Mouse (Mus musculus) stomach, postnatal 0 days (tissue): ENCODE measurements around the gene Nvl. TPM values are rescaled to one million over a fixed set of nuclear protein-coding genes. Genes with fewer than 3 reads are reported as not detected.

Experiments used
- ATAC-seq: fragments of 200-750 bp; cut with Nextera tagmentation; 2 replicates; pipeline ENCODE4 v1.8.0; 2017; ENCODE audit not compliant: low FRiP score, low TSS enrichment
- DNase-seq: peaks from one replicate; pipeline ENCODE4 v3.0.0-alpha.2; 2016; ENCODE audit warnings: low spot score
- H3K27ac ChIP-seq: fragments of 300-500 bp; sonication (generic); replicated peaks from 2 replicates; pipeline ENCODE4 v1.5.1; 2014; ENCODE audit warnings: mild to moderate bottlenecking, control low read depth
- H3K27me3 ChIP-seq: fragments of 300-500 bp; sonication (generic); 2 replicates; pipeline ENCODE4 v1.6.1; 2014; ENCODE audit warnings: low read length; ENCODE audit not compliant: control insufficient read depth, insufficient read depth
- H3K36me3 ChIP-seq: fragments of 300-500 bp; sonication (generic); 2 replicates; pipeline ENCODE4 v1.6.1; 2014; ENCODE audit warnings: low read length, mixed read lengths; ENCODE audit not compliant: control insufficient read depth, insufficient read depth
- H3K4me1 ChIP-seq: fragments of 300-500 bp; sonication (generic); replicated peaks from 2 replicates; pipeline ENCODE4 v1.6.1; 2014; ENCODE audit warnings: antibody characterized with exemption; ENCODE audit not compliant: control insufficient read depth, insufficient read depth
- H3K4me2 ChIP-seq: fragments of 300-500 bp; sonication (generic); replicated peaks from 2 replicates; pipeline ENCODE4 v1.6.1; 2014; ENCODE audit warnings: low read depth, mild to moderate bottlenecking, control low read depth, moderate library complexity
- H3K4me3 ChIP-seq: fragments of 300-500 bp; sonication (generic); 2 replicates; pipeline ENCODE4 v1.5.1; 2014; ENCODE audit warnings: low read depth, low read length, control low read depth
- H3K9ac ChIP-seq: fragments of 300-500 bp; sonication (generic); 2 replicates; pipeline ENCODE4 v1.6.1; 2014; ENCODE audit warnings: mild to moderate bottlenecking, low read length, control low read depth, mixed read lengths
- H3K9me3 ChIP-seq: fragments of 300-500 bp; sonication (generic); 2 replicates; pipeline ENCODE4 v1.6.1; 2016; ENCODE audit warnings: low read length; ENCODE audit not compliant: control insufficient read depth
- CTCF ChIP-seq: IDR thresholded peaks from 2 replicates; pipeline ENCODE4 v1.5.1; 2016; ENCODE audit warnings: antibody characterized with exemption, low read depth, mild to moderate bottlenecking, moderate library complexity
- EP300 ChIP-seq: optimal IDR thresholded peaks from 2 replicates; pipeline ENCODE3; 2016; ENCODE audit warnings: antibody characterized with exemption
- WGBS: fragments of 180-500 bp; shearing (Covaris S2); extraction: QIAGEN DNeasy Blood & Tissue Kit; methylation state at CpG from one replicate; pipeline ENCODE4 v1.1.7; 2014; 5-methylcytosine and 5-hydroxymethylcytosine counted together
- polyA plus RNA-seq: library from polyadenylated mRNA; unstranded; fragments of >200 nt; fragmentation: Nextera tagmentation; extraction: Ambion mirVana; gene quantifications from 2 replicates; pipeline ENCODE4 v1.2.1, GENCODE M21; 2015

Nvl gene
- polyA plus RNA-seq = 11.1 and 12.1 TPM in 2 replicates

DNA sequence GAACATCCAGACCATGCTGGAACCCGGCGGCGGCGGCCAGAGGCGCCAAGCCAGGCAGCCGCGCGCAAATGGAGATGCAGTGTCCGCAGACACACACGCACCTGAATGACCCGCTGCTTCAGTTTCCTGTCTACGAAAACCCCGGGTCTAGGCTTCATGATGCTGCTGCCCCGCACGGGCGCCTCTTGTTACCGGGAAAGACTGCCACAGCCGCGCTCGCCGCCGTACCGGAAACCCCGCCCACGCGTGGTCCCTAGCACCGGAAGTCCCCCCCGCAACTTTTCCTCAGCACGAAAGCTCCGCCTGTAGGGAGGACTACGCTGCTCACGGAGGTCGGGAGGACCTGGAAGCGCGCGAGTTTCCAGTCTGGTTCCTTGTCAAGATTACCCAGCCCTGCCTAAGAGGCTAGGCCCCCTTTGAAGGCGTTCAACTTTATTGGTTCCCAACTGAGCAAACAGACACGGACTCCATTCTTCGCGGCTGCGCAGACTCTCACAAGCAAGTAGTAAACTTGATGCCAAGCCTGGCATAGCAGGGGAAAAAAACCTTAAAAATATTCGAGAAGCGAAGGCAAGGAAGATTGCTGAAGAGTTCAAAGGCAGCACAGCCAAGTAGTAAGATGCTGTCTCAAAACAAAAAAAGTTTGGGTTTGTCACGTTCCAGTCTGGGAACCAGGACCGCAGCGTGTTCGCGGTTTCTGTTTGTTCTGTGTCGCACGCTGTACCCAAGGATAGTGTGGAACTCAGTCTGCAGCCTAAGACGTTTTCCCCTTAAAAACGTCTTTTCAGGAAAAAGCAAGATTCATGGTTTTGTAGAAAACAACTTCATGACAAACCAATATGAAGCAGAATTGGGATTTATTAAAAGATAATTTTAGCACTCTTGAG, at the start of gene Nvl, which contains the start of gene Cnih4:
TSS of gene Nvl (minus strand) at position 255 of the 887 bp plus-strand sequence.
TSS of gene Cnih4 (plus strand) at position 744 of the 887 bp plus-strand sequence.
- 0 out of 2 replicates have a peak, but pooled peaks cover 5% of the 10 kb centered on the region for H3K4me1 ChIP-seq

DNA sequence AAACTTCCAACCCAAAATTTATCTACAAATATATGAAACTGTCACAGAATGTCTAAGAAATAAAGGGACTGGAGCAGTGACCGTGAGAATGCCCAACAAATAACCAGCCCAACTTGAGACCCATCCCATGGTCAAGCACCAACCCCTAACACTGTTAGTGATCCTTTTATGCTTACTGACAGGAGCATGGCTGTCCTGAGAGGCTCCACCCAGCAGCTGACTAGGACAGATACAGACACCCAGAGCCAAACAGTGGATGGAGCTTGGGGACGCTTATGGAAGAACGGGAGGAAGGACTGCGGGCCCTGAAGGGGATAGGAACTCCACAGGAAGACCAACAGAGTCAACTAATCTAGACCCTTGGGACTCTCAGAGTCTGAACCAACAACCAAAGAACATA, 44.9 kb upstream of the Nvl start:
- H3K27me3 ChIP-seq = no peaks in the 10 kb centered on the region
- H3K4me3 ChIP-seq = no peak overlapping the region
- WGBS = 94% methylated on average over 4 of the region's 4 CpGs
- DNase-seq (no peak), ATAC-seq (no peak)
- peaks cover 28% of the 10 kb centered on the region for H3K36me3 ChIP-seq
- no peak overlapping the region for H3K27ac ChIP-seq
- no peaks in the 10 kb centered on the region for H3K4me1 ChIP-seq
- no peak overlapping the region for H3K4me2 ChIP-seq
- TF ChIP-seq CTCF (no peak), EP300 (no peak)
- no peak overlapping the region for H3K9ac ChIP-seq
- H3K9me3 ChIP-seq = no peaks in the 10 kb centered on the region

More for the DNA sequence above, at the start of gene Nvl, which contains the start of gene Cnih4:
- peak within 1 kb of the TSS; percentile 86 for H3K27ac ChIP-seq
- no peaks in the 10 kb centered on the region for H3K9me3 ChIP-seq
- under 1% methylated on average over 52 of the region's 52 CpGs for WGBS
- H3K27me3 ChIP-seq = no peaks in the 10 kb centered on the region
- TF ChIP-seq EP300 (peak; percentile 87), CTCF (peak; percentile 28; the same call in 1 of the 2 replicates)
- H3K9ac ChIP-seq = peak within 1 kb of the TSS; percentile 74
- peak within 1 kb of the TSS; percentile 81 for H3K4me3 ChIP-seq
- peak; percentile 98 for ATAC-seq
- 0 out of 2 replicates have a peak, but pooled peaks cover 3% of the 10 kb centered on the region for H3K36me3 ChIP-seq
- peak; percentile 95 for DNase-seq
- H3K4me2 ChIP-seq = peak within 1 kb of the TSS; percentile 73

GRCm38 (mm10) chr1:181170210-181170609, 26.2 kb upstream of the Nvl start:
- Histone ChIP-seq H3K4me3 (no peak overlapping the region), H3K36me3 (peaks cover 12% of the 10 kb centered on the region; the same call in 1 of the 2 replicates), H3K9ac (no peak overlapping the region), H3K27ac (no peak overlapping the region), H3K4me2 (no peak overlapping the region), H3K9me3 (no peaks in the 10 kb centered on the region), H3K27me3 (no peaks in the 10 kb centered on the region), H3K4me1 (no peaks in the 10 kb centered on the region)
- no peak for TF ChIP-seq CTCF
- TF ChIP-seq EP300 = no peak
- ATAC-seq (no peak), DNase-seq (no peak)
- whole genome bisulfite sequencing = 72% methylated on average over 8 of the region's 8 CpGs

GRCm38 (mm10) chr1:181168377-181168776, 24.4 kb upstream of the Nvl start:
- TF ChIP-seq CTCF (no peak), EP300 (no peak)
- DNase-seq = no peak
- Histone ChIP-seq H3K4me1 (no peaks in the 10 kb centered on the region), H3K36me3 (peaks cover 10% of the 10 kb centered on the region; the same call in 1 of the 2 replicates), H3K4me3 (no peak overlapping the region), H3K27me3 (no peaks in the 10 kb centered on the region), H3K27ac (no peak overlapping the region), H3K9me3 (no peaks in the 10 kb centered on the region), H3K9ac (no peak overlapping the region), H3K4me2 (no peak overlapping the region)
- ATAC-seq = no peak
- WGBS = 63% methylated on average over 3 of the region's 3 CpGs

DNA sequence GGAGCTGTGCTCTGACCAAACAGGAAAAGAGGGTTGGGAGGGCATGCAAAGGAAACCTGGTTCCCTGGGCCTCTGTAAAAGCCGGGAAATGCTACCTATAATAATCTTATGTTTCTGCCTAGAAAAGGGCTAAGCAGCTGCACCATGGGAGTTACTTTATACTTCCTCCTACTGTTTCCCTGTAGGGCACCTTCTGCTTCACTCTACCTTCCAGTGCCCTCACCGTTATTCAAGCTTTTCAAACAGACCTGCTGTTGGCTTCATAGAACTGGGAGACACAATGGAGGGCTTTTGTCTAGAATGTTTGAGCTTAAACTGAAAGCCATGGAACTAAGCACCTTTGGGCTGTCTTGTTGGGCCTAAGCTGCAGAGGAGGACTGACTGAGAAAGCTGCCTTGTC, 23.8 kb upstream of the Nvl start:
- 75% methylated on average over 2 of the region's 2 CpGs for WGBS
- Histone ChIP-seq H3K36me3 (peaks cover 14% of the 10 kb centered on the region; the same call in 1 of the 2 replicates), H3K9ac (no peak overlapping the region), H3K27ac (no peak overlapping the region), H3K9me3 (no peaks in the 10 kb centered on the region), H3K4me3 (no peak overlapping the region), H3K27me3 (no peaks in the 10 kb centered on the region), H3K4me2 (no peak overlapping the region), H3K4me1 (no peaks in the 10 kb centered on the region)
- TF ChIP-seq EP300 (no peak), CTCF (no peak)
- ATAC-seq (no peak), DNase-seq (no peak)

DNA sequence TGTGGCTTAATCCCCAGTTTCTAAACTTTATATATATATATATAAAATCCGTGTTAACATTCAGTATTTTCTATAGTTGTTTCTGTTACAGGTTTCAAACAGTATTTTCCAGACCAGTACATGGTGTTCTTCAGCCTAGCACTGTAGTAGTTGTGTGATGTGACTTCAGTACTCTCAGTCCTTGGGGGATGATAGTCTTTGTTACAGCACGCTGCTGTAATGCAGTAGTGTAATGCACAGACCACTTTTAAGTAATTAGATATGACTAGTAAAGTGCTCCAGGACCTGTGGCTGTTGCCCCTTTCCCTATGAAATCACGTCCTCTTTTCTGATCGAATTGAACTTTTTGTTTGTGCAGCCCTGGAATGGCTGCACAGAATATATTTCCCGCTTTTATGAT, 7.5 kb upstream of the Nvl start:
- Histone ChIP-seq H3K4me3 (peak overlapping the region; percentile 93), H3K9me3 (no peaks in the 10 kb centered on the region), H3K4me1 (no peaks in the 10 kb centered on the region), H3K27me3 (no peaks in the 10 kb centered on the region), H3K4me2 (peak overlapping the region; percentile 81), H3K27ac (peak overlapping the region; percentile 90; the same call in 1 of the 2 replicates), H3K36me3 (no peaks in the 10 kb centered on the region), H3K9ac (peak overlapping the region; percentile 92)
- no peak for TF ChIP-seq EP300
- TF ChIP-seq CTCF = no peak
- ATAC-seq = no peak
- 27% methylated on average over 5 of the region's 5 CpGs for WGBS
- no peak for DNase-seq
